Mouse (Mus musculus) hindbrain, embryonic 12.5 days (tissue): ENCODE data around the gene Trappc10. TPM values are rescaled to one million over a fixed set of nuclear protein-coding genes. Genes with fewer than 3 reads are reported as not detected.
"Not testable (repeated sequence)": the region's sequence is repeated elsewhere in the genome, so short reads cannot be mapped to it uniquely, and the experiment has no call there.

ENCODE experiments used
- ATAC-seq: fragments of 200-750 bp; cut with Nextera tagmentation; 2 replicates; pipeline ENCODE4 v1.8.0; 2017; ENCODE audit warnings: moderate TSS enrichment; ENCODE audit not compliant: low FRiP score
- H3K27ac ChIP-seq: fragments of 300-500 bp; sonication (generic); 2 replicates; pipeline ENCODE4 v1.5.1; 2016; ENCODE audit warnings: mild to moderate bottlenecking
- H3K27me3 ChIP-seq: fragments of 300-500 bp; sonication (generic); 2 replicates; pipeline ENCODE4 v1.6.1; 2016; ENCODE audit warnings: mild to moderate bottlenecking
- H3K36me3 ChIP-seq: fragments of 300-500 bp; sonication (generic); 2 replicates; pipeline ENCODE4 v1.6.1; 2016; ENCODE audit warnings: mild to moderate bottlenecking
- H3K4me1 ChIP-seq: fragments of 300-500 bp; sonication (generic); 2 replicates; pipeline ENCODE4 v1.6.1; 2016
- H3K4me2 ChIP-seq: fragments of 300-500 bp; sonication (generic); replicated peaks from 2 replicates; pipeline ENCODE4 v1.6.1; 2016; ENCODE audit warnings: mild to moderate bottlenecking
- H3K4me3 ChIP-seq: fragments of 300-500 bp; sonication (generic); 2 replicates; pipeline ENCODE4 v1.5.1; 2016; ENCODE audit warnings: mild to moderate bottlenecking
- H3K9ac ChIP-seq: fragments of 300-500 bp; sonication (generic); 2 replicates; pipeline ENCODE4 v1.6.1; 2016; ENCODE audit warnings: mild to moderate bottlenecking, moderate library complexity
- H3K9me3 ChIP-seq: fragments of 300-500 bp; sonication (generic); replicated peaks from 2 replicates; pipeline ENCODE4 v1.6.1; 2016; ENCODE audit warnings: mild to moderate bottlenecking
- WGBS: fragments of 180-500 bp; shearing (Covaris S2); methylation state at CpG from one replicate; pipeline ENCODE4 v1.1.7; 2016; 5-methylcytosine and 5-hydroxymethylcytosine counted together
- polyA plus RNA-seq: library from polyadenylated mRNA; unstranded; fragments of >200 nt; fragmentation: Nextera tagmentation; extraction: Ambion mirVana; gene quantifications from 2 replicates; pipeline ENCODE4 v1.2.1, GENCODE M21; 2016

The Trappc10 gene
- polyA plus RNA-seq, 1 experiment from 2014 or later = 26.0 TPM

DNA sequence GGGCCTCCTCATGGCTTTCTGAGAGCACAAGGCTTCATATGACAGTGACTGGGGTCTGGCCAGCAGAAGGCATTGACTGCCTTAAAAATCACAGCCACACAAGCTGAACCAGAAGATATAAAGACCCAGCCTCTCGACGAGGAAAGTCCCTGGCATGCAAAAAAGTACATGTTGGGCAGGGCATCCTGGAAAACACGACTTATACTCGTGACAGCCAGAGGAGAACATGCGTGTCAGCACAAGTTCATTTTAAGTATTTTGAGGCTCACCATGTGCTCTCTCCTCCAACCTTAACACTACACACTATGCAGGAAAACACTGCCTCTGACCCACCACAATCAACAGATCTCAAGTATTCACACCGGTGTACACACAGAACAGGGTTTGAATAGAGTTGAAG is 20.3 kb downstream of the Trappc10 start:
- Histone ChIP-seq H3K27ac (no peak overlapping the region), H3K4me2 (no peak overlapping the region), H3K9me3 (no peaks in the 10 kb centered on the region), H3K27me3 (no peaks in the 10 kb centered on the region), H3K9ac (no peak overlapping the region), H3K36me3 (peaks cover 50% of the 10 kb centered on the region), H3K4me3 (no peak overlapping the region), H3K4me1 (no peaks in the 10 kb centered on the region)
- no peak for ATAC-seq
- 93% methylated on average over 6 of the region's 6 CpGs for WGBS

DNA sequence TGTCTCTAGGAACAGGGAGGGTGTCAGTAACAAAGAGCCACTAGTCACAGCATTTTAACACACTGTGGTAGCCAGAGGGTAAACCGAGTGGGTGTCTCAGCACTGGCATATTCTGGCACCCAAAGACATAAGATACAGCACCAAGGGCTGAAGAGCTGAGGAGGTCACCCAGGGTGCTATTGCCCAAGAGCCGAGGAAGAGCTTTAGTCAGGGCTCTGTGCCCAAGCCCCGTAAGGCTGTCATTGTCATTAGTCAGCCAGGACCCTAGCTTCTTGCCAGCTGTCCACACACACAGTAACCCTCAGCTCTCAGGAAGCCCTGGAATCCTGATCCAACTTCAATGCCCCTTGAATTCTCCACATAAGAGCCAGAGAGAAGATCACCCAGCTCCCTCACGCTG is 21.5 kb downstream of the Trappc10 start:
- no peak overlapping the region for H3K4me3 ChIP-seq
- H3K4me1 ChIP-seq = no peaks in the 10 kb centered on the region
- H3K4me2 ChIP-seq = no peak overlapping the region
- no peaks in the 10 kb centered on the region for H3K9me3 ChIP-seq
- WGBS = 85% methylated on average over 4 of the region's 4 CpGs
- H3K27ac ChIP-seq = no peak overlapping the region
- H3K36me3 ChIP-seq = peaks cover 48% of the 10 kb centered on the region
- H3K27me3 ChIP-seq = no peaks in the 10 kb centered on the region
- ATAC-seq = no peak
- no peak overlapping the region for H3K9ac ChIP-seq

DNA sequence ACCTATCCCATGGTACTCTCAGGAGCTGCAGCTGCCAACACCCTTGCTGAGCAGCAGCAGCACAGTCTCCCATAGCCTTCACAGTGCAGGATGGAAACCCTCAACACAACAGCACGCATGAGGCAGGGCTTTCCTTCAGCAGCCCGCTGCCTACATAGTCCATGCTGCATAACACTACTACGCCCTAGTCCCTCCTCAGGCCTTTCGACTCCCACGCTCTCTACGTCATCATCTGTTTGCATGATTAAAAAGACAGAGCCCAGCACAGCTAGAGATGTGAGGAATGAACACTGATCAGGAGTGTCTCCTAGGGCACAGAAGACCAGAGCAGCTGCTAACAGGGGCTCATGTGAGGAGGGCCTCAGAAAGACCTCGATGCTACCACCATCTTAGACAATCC is 23.1 kb downstream of the Trappc10 start:
- no peak overlapping the region for H3K9ac ChIP-seq
- H3K27ac ChIP-seq = no peak overlapping the region
- H3K27me3 ChIP-seq = no peaks in the 10 kb centered on the region
- no peak overlapping the region for H3K4me3 ChIP-seq
- H3K4me2 ChIP-seq = no peak overlapping the region
- peaks cover 53% of the 10 kb centered on the region for H3K36me3 ChIP-seq
- no peak for ATAC-seq
- no peaks in the 10 kb centered on the region for H3K9me3 ChIP-seq
- 93% methylated on average over 7 of the region's 7 CpGs for WGBS
- H3K4me1 ChIP-seq = no peaks in the 10 kb centered on the region

DNA sequence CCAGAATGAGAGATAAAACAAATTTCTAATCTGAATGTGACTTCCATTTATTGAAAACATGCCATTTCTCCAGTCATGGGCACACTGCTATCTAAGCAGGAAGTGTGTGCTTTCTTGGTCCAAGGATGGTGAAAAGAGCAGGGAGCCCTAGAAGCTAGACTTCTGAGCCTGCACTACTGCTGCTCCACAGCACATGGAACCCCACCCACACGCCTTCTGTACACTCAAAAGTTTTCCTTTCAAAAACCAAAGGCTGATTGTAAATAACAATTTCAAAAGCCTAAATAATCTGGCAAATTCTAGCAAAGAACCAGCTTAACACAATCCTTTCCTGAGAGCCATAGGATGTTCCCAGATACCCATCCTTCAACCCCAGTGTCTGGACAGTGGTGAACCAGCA is 24.9 kb downstream of the Trappc10 start:
- Histone ChIP-seq H3K27ac (no peak overlapping the region), H3K27me3 (no peaks in the 10 kb centered on the region), H3K4me1 (no peaks in the 10 kb centered on the region), H3K4me2 (no peak overlapping the region), H3K9me3 (no peaks in the 10 kb centered on the region), H3K4me3 (no peak overlapping the region), H3K36me3 (peaks cover 61% of the 10 kb centered on the region), H3K9ac (no peak overlapping the region)
- 97% methylated on average over 1 of the region's 1 CpGs for WGBS
- ATAC-seq = no peak

DNA sequence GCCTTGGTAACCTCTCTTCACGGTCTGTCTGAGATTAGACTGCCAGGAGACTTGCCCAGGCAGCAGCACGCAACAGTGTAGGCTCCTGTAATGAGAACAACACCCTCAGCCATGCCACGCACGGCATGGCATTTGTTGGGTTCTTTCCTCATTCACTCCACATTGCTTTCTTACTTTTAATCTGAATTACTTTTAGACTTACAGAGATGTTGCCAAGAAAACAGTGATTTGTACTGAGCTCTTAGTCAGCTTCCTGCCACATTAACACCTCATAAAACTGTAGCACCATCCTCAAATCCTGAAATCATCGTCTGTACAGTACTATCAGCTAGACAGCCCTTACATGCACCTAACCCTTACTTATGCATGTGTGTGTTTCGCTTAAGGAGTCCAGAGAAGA is 25.9 kb downstream of the Trappc10 start:
- Histone ChIP-seq H3K9me3 (no peaks in the 10 kb centered on the region), H3K4me3 (no peak overlapping the region), H3K36me3 (peaks cover 71% of the 10 kb centered on the region), H3K27ac (no peak overlapping the region), H3K27me3 (no peaks in the 10 kb centered on the region), H3K4me1 (no peaks in the 10 kb centered on the region), H3K9ac (no peak overlapping the region), H3K4me2 (no peak overlapping the region)
- 88% methylated on average over 6 of the region's 6 CpGs for WGBS
- ATAC-seq = no peak

DNA sequence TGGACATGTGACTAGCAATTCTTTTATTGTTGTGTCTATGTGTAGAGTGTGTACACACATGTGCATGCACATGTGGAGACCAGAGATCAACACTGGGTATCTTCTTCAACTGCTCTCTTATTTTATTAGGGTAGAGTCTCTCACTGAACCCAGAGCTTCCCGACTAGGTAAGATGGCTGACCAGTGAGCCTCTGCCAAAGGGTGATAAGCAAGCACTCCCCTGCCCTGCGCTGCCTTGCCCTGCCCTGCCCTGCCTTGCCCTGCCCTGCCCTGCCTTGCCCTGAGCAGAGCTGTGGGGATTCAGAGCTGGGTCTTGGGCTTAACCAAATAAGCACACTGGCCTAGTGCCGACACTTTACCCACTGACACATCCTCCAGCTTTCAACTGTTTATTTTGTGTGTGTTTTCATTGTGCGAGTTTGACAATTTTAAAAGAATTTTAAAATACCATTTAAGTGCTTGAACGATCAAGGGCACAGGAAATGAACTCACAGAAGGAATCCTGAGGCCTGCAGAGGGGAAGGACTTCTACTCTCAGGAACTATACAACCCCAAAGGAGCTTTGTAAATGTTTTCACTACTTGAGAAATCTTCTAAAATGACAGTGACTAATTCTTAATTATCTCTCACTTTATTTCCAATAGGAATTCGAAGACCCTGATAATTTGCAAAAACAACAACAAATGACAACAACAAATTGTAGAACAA is 27.9 kb downstream of the Trappc10 start:
- Histone ChIP-seq H3K27me3 (no peaks in the 10 kb centered on the region), H3K4me3 (no peak overlapping the region), H3K36me3 (peaks cover 80% of the 10 kb centered on the region), H3K4me2 (no peak overlapping the region), H3K9ac (no peak overlapping the region), H3K9me3 (no peaks in the 10 kb centered on the region), H3K27ac (no peak overlapping the region), H3K4me1 (no peaks in the 10 kb centered on the region)
- ATAC-seq = no peak
- 86% methylated on average over 6 of the region's 6 CpGs for WGBS

DNA sequence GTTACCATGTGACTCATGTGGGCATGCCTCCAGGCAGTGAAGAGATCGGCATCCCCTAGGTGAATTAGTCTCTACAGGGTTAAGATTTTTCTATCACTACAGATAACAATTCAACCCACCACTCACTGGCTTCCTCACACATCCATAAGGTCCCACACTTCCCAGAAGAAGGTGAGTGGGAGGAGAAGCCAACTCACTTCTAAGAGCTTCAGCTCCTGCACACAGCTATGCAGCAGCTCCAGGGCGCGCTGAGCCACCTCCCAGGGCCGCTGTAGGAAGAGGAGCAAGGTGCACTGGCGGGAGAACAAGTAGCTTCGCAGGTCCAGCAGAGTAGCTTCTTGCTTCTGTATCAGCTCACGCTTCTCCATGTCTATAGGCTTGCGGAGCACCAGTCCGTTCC is 30.1 kb downstream of the Trappc10 start:
- H3K9me3 ChIP-seq = no peaks in the 10 kb centered on the region
- no peak overlapping the region for H3K9ac ChIP-seq
- no peak overlapping the region for H3K4me3 ChIP-seq
- H3K27me3 ChIP-seq = no peaks in the 10 kb centered on the region
- no peak for ATAC-seq
- 95% methylated on average over 9 of the region's 9 CpGs for WGBS
- H3K27ac ChIP-seq = no peak overlapping the region
- no peak overlapping the region for H3K4me2 ChIP-seq
- H3K36me3 ChIP-seq = peaks cover 86% of the 10 kb centered on the region
- no peaks in the 10 kb centered on the region for H3K4me1 ChIP-seq

DNA sequence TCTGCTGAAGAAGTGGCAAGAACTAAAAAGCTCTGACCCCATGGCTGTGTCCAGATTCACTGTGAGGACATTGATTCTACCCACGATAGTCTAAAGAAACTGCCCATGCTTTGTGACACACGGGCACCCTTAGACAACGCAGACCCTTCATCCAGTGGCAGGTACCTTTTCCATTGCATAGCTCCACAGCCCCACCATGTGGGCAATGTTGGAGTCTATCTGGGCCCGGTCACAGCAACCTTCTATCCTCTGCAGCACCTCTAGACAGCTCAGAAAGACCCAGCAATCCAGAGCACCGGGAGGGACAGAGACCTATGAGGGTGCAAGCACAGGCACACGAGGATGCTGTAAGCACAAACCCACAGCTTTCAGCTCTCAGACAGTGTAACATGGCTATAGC is 33.1 kb downstream of the Trappc10 start:
- 70% methylated on average over 6 of the region's 6 CpGs for WGBS
- ATAC-seq = no peak
- Histone ChIP-seq H3K4me3 (no peak overlapping the region), H3K9me3 (no peaks in the 10 kb centered on the region), H3K4me2 (no peak overlapping the region), H3K27ac (no peak overlapping the region), H3K27me3 (no peaks in the 10 kb centered on the region), H3K4me1 (no peaks in the 10 kb centered on the region), H3K36me3 (peaks cover 85% of the 10 kb centered on the region), H3K9ac (no peak overlapping the region)

DNA sequence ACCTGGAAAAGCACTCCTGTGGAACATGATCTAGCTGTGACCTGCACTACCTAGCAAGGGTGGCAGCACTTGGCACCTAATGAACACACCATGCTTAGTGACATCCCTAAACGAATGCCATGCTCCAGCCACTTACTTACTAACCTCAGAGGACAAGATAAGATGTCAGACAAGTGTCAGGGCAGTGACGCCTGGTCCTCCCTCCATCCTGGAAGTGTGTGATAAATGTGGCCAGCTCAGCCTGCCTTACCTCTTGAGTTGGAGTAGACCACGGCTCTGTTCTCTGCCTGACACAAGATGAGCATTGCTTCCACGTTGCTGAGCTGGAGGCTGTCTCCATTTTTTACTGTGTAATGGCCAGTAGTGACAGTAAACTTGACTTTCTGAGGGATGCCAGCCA is 43.3 kb downstream of the Trappc10 start:
- WGBS = 89% methylated on average over 4 of the region's 4 CpGs

DNA sequence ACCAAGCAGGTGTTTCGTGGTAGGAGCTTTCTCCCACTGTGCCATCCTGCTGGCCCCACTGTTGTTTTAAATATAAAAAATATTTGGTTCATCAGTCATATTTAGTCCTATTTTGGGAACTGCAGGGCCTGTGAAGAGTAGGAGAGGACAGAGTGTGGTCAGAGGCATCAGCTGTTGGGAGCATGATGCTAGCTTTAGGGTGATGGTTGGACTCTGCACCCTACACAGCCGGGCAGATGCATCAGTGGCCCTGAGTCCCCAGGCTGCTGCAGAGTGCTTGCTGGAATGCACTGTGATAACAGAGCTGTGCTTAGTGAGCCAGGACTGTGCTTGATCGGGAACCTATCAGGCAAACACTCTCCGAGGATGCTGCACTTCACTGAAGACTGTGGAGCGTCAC is 51.5 kb downstream of the Trappc10 start:
- no peak for ATAC-seq
- Histone ChIP-seq H3K4me3 (no peak overlapping the region), H3K27ac (no peak overlapping the region), H3K9ac (no peak overlapping the region), H3K36me3 (peaks cover 99% of the 10 kb centered on the region), H3K9me3 (no peaks in the 10 kb centered on the region), H3K4me2 (no peak overlapping the region), H3K27me3 (no peaks in the 10 kb centered on the region), H3K4me1 (no peaks in the 10 kb centered on the region)
- 92% methylated on average over 5 of the region's 5 CpGs for WGBS

More for the DNA sequence above, 43.3 kb downstream of the Trappc10 start:
- Histone ChIP-seq H3K4me3 (no peak overlapping the region), H3K4me2 (no peak overlapping the region), H3K9ac (no peak overlapping the region), H3K27ac (no peak overlapping the region), H3K27me3 (no peaks in the 10 kb centered on the region), H3K36me3 (peaks cover 92% of the 10 kb centered on the region), H3K9me3 (no peaks in the 10 kb centered on the region), H3K4me1 (no peaks in the 10 kb centered on the region)
- no peak for ATAC-seq

DNA sequence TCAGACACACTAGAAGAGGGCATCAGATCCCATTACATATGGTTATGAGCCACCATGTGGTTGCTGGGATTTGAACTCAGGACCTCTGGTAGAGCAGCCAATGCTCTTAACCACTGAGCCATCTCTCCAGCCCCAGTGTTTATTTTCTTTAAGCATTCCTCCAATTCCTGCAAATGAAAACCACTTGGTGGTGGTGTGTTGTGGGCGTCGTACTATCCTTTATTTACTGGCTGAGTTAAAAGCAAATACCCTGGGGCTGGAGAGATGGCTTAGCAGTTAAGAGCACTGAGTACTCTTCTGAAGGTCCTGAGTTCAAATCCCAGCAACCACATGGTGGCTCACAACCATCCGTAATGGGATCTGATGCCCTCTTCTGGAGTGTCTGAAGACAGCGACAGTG is 58.4 kb downstream of the Trappc10 start:
- not testable (repeated sequence) for H3K27me3 ChIP-seq, H3K9ac ChIP-seq, H3K4me1 ChIP-seq, H3K4me3 ChIP-seq, H3K27ac ChIP-seq, H3K9me3 ChIP-seq, ATAC-seq, H3K4me2 ChIP-seq
- peaks cover 59% of the 10 kb centered on the region for H3K36me3 ChIP-seq
- 89% methylated on average over 4 of the region's 4 CpGs for WGBS

DNA sequence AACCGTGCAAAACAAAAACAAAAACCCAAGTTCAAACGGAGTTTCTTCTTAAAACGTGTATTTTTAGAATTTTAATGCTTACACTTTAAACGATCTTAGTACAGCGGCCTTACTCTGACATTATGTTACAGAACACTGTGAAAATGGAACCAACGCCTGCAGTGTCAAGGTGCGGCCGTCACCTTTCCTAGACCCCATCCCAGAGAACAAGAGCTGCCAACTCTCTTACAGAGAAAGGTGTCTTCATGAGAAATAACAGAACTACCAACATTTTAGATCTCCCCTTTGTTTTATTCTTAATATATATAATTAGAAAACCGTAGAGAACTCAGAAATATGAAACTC is 59.1 kb downstream of the Trappc10 start:
- H3K9me3 ChIP-seq = no peaks in the 10 kb centered on the region
- peak overlapping the region; percentile 97 for H3K4me2 ChIP-seq
- H3K9ac ChIP-seq = peak overlapping the region; percentile 68
- H3K36me3 ChIP-seq = peaks cover 59% of the 10 kb centered on the region
- peak overlapping the region; percentile 71 for H3K27ac ChIP-seq
- H3K27me3 ChIP-seq = no peaks in the 10 kb centered on the region
- 21% methylated on average over 9 of the region's 9 CpGs for WGBS
- peak overlapping the region; percentile 65 for H3K4me3 ChIP-seq
- H3K4me1 ChIP-seq = peaks cover 10% of the 10 kb centered on the region
- ATAC-seq = peak; percentile 57

DNA sequence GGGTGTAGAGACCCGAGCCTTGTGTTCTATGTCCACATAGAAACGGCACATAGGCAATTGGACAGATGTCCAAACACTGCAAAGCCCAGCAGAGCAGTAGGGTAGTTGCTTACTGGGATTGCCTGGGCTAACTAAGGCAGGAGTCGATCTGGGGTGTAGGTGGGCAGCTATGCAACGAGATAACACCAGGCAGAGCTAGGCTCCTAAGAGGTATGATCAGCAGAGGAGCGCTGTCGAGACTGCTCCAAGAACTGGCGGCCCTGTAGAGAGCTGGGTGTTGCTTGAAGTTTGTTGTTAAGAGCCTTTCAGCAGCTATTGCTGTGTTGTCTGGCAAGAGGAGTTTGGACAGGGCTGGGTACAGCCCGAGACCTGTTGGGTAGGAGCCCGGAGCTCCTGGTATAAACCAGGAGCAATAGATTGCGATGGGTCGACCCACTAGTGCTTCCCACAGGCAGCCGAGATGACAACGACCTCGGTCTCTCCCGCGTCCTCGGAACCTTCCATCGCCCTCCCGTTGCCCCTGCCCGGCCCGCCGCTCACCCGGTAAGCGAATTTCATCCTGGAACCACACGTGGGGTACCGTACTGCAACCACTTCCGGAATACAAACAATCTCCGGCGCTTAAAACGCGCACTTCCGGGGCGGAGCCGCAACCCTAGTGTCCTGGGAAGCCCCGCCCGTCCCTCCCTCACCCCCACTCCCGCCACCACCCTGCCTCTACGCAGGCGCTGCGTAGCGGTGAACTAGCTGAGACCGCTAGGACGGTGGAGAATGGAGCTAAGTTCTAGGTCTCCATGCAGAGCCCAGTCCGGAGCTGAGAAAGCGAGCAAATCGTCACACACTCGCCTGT is 59.7 kb downstream of the Trappc10 start, which contains the start of gene Pwp2:
Pwp2 (minus strand) TSS at position 619 of the 850 bp plus-strand sequence.
- peaks cover 59% of the 10 kb centered on the region for H3K36me3 ChIP-seq
- 3% methylated on average over 47 of the region's 47 CpGs for WGBS
- H3K27ac ChIP-seq = peak within 1 kb of the TSS; percentile 71
- H3K9ac ChIP-seq = peak within 1 kb of the TSS; percentile 68
- H3K4me1 ChIP-seq = peaks cover 10% of the 10 kb centered on the region
- no peaks in the 10 kb centered on the region for H3K9me3 ChIP-seq
- H3K27me3 ChIP-seq = no peaks in the 10 kb centered on the region
- H3K4me3 ChIP-seq = peak within 1 kb of the TSS; percentile 65
- peak; percentile 96 for ATAC-seq
- peak within 1 kb of the TSS; percentile 97 for H3K4me2 ChIP-seq
